Mouse (Mus musculus) CH12.LX (cell line): ENCODE measurements around the gene Mfsd7a.

Experiments used
- CTCF ChIP-seq, 2 experiments: IDR thresholded peaks in 1 of 2; conservative IDR thresholded peaks in 1 of 2; 2 replicates each; pipeline ENCODE4 v1.5.1; 2011 to 2012; ENCODE audit warnings: low read depth in 2 of 2, low read length in 2 of 2, improper control_type of control experiment in 1 of 2, inconsistent platforms in 1 of 2, mild to moderate bottlenecking in 1 of 2, moderate library complexity in 1 of 2
- MAX ChIP-seq: IDR thresholded peaks from 2 replicates; pipeline ENCODE4 v1.6.1; 2011; ENCODE audit warnings: low read length, improper control_type of control experiment
- POLR2A ChIP-seq: IDR thresholded peaks from 2 replicates; pipeline ENCODE4 v1.6.1; 2011; ENCODE audit warnings: low read depth, mild to moderate bottlenecking, improper control_type of control experiment, low read length

- no peak for TF ChIP-seq MAX
- TF ChIP-seq POLR2A = no peak
- peak; percentile 78 to 80 for TF ChIP-seq CTCF (conservative IDR thresholded peaks at IDR 0.05 in 1 of 2, IDR thresholded peaks at IDR 0.05 in 1 of 2; ENCODE audit: low read depth in 2 of 2, low read length in 2 of 2)
These were observed 36.5 kb upstream of the Mfsd7a start for GRCm38 (mm10) chr5:108485239-108485638.
